Mouse (Mus musculus): ENCODE measurements around the gene Ube2d3.
"Not testable (repeated sequence)": the region's sequence is repeated elsewhere in the genome, so short reads cannot be mapped to it uniquely, and the experiment has no call there.

Ube2d3 gene

DNA sequence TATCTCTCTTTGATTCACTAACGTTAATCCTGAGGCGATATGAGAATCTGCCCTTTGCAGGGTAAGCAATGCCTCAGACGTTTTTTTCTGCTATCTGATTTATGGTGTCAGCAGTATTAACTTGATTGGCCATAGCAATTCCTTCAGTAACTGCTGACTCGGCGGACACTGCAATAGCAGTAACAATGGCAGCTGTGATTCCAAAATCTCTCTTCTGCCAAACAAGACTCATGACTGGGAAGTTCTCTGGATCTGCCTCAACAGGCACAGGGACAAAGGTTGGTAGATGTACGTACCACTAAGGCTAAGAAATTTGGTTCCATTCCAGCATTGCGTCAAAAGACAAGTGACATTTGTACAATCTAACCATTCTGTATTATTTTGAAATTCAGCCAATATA, 55.4 kb downstream of the Ube2d3 start:
- not testable (repeated sequence) for DNase-seq (ENCODE audit: low read depth)

DNA sequence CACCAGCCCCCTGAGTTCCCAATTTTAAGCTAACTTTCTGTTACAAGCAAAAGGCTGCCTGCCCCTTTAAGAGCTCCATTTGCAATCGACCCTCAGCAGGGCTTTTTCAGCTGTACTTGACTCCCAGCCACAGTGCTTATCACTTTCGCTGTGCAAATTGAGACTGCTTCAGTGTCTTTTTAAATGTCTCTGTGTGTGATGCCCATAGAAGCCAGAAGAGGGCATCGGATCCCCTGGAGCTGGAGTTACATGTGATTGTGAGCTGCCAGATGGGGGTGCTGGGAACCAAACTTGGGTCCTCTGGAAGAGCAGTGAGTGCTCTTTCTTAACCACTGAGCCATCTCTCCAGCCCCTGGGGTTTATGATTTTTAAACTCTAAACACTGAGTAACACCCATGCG, 60.0 kb downstream of the Ube2d3 start:
- not testable (repeated sequence) for DNase-seq (ENCODE audit: low read depth)

DNA sequence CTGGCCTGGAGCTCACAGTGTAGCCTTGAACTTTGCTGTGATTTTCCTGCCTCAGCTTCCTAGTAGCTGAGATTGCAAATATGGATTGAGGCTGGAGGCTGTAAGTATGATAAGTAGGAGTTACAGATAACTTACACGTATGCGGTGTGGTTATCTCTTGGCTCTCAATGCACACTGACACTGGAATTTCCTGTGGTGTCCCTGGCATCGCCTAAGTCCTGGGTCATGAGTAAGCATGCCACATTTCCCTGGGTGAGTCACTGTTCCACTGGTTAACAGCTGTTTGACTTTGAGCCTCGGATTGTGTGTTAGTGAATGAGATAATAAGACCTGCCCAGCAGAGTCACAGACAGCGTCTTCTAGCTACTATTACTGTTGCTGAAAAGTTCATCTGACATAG, 60.9 kb downstream of the Ube2d3 start:
- DNase-seq (ENCODE audit: low read depth) = no peak

DNA sequence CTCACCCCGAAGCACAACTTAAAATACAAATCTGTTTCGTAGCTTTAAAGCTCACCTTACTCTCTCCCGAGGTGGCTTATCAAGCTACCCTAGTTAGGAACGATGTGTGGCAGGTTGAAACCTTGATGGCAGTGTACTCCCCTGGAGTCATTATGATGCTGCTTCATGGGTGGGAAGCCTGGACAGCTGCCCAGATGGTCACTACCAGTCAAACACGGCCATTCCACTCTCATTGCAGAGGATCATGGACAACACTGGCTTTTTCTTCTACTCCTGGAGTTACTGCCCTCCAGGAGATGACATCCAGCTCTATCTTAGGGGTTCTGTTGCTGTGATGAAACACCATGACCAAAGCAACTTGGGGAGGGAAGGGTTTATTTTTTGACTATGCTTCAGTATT, 65.2 kb downstream of the Ube2d3 start:
- no peak for DNase-seq (ENCODE audit: low read depth)

DNA sequence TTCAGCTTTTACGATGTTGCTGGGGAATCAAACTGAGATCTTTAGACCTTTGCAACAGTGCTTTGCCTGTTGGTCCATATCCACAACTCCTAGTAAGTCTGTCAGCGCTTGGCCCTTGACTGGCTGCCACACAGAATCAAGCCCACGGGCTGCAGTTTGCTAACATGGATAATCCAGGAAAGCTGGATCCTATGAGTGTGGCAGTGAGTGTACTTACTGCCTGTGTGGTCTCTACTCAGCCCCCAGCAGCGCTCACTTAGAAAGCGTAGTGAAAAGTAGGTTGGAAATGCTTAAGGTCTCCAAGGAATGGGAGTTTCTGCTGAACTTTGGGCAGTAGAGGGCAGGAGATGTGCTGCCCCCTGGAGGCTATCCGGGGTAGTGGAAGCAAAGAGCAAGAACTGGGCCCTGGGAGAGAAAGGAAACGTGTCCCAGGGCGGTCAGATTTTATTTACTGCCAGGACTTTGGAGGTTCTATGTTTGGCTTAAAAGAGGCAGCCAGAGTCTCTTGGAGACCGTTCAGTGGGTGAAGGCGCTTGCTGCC, 67.5 kb downstream of the Ube2d3 start:
- DNase-seq (ENCODE audit: low read depth) = peak; percentile 82

DNA sequence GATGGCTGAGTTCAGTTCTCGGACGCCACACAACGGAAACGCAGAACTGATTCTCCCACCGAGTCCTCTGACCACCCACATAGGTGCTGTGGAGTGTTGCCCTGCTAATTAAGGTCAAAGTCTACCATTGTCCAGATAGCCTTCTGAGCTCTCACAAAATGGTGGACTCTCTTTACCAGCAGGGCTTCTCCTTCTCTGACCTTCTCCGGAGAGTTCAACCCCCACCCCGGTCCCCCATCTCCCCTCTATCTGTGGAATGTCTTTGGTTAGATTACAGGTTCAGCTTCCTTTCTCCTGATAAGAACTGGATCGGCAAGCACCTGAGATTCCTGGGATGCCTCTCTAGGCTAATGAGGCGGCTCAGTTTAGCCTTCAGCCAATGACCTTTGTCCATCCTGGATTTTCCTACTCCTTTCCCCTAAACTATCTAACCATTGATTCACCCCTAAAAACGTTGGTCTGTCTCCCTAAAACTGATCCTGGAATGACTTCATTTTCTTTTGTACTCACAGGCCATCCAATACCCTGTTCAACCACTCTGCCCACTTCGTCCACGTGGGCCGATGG, 68.0 kb downstream of the Ube2d3 start:
- no peak for DNase-seq (ENCODE audit: low read depth)

DNA sequence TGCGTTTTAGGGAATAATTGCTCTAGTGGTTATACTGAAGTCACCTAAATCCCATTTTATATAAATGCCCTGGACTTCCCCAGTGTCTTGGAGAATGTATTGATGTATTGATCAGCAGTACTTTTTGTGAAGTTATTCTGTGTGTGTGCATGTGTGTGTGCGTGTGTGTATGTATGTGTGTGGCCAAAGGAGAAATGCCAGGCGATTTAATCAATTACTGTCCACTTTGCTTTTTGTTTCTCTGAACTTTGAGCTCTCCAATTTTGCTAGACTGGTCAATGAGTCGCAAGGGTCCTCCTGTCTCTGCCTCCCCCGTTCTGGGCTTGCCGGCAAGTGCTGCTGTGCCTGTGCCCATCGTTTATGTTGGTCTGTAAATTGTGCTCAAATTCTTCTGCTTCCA, 69.6 kb downstream of the Ube2d3 start:
- DNase-seq (ENCODE audit: low read depth) = no peak

DNA sequence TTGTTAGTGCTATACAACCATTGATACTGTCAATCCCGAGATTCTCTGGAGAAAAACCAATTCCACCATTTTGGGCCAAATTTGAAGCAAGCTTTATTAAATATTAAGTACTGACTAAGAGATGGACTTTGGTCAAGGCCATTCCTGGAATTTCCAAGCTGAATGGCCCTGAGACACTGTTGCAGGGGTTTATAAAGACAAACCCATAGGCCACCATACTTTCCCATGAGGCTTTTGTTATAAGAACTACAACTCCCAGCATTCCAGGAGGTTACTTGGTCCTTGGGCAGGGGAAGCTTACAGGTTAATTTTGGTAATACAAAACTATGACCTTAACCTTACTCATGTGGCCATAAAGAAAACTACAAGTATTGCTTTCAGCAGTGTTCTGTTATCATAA, 70.2 kb downstream of the Ube2d3 start:
- DNase-seq (ENCODE audit: low read depth) = no peak

DNA sequence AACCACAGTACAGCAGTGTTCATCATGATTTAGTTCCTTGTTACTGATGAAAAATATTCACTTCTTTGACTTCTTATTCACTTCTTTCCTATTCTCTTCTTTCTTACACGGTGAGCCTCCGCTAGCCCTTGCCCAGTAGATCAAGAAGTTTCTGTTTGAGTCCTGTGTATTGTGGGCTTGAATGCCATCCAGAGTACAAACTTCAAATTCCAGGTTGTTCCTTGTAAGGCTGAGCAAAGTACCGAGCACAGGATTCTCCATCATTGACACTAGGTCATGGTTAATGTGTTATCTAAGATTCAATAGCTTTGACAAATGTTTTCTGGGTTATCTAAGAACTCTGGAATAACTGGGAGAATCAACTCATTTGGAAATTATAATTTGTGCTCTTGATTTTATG, 72.4 kb downstream of the Ube2d3 start:
- DNase-seq (ENCODE audit: low read depth) = no peak

DNA sequence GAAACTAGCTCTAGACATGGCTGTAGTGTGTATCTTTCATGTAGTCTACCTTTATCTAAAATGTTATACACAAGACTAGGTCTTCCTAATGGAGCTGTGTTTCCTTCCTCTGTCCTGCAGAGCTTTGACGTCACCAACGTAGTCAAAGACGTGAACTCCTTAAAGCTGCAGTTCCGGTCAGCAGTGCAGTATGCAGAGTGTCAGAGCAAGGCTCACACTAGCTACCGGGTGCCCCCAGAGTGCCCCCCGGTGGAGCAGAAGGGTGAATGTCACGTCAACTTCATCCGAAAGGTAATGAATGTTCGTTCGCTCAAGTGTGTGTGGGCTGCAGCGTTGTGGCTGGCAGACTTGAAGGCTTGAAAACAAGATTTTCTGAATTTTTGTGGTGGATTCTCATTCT, 73.7 kb downstream of the Ube2d3 start:
- DNase-seq (ENCODE audit: low read depth) = peak; percentile 42

DNA sequence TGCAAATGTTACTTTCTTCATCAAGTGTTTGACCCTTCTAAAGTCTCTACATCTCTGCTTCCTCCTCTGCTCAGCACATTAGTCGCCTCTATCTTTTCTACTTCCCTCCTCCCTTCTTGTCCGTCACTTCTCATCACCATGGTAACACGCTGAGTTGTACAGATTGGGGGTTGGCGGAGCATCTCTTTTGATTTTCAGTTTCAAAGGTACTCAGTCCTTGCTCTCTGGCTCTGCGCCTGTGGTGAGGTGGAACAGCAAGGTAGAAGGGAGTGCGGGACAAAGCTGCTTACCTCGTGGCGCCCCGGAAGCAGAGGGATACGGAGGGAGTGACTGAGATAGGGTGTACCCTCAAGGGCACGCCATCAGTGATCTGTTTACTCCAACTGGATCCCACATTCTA, 75.3 kb downstream of the Ube2d3 start:
- DNase-seq (ENCODE audit: low read depth) = peak; percentile 88

DNA sequence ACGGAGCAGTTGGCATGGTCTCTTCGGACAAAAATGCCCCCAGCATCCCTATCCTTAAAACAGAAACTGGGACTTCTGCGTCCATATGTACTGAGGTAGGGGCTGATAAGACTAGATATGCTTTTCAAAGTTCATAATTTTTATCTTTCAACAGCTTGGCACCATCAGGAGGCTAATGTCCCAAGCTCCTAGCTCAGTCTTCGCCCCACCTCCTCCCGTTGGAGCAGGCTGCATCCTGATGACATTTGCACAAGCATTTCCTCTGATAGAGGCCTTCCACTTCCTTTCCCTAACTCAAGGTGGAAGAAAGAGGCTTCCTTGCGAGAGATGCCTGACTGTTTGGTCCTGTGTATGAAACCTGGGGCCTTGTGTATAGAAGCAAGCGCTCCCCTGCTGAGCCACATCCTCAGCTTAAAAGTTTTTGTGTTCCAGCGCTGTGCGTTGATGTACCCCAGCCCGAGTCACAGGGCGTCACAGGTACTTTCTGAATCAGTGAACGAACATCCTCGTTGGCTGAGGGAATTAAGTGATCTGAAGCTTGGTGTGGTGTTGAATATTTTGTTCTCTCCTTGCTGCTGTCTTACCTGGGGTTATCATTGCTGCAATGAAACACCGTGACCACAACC, 76.0 kb downstream of the Ube2d3 start:
- peak; percentile 81 for DNase-seq (ENCODE audit: low read depth)

DNA sequence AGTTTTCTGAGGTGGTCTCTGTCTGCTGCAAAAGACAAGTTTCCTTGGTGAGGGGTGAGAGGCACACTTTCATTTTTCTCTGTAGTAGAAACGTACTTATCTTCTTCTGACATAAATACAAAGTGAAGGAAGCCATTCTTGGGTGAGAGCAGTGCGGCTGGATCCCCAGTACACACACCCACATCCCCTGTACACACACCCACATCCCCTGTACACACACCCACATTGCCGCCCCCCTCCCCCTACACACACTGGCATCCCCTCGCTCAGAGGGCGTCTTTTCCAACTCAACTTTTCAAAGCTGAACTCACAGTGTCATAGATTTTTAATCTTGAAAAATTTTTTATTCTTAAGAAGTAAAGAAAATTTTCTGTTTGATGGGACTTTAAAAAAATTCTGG, 77.3 kb downstream of the Ube2d3 start:
- peak; percentile 60 for DNase-seq (ENCODE audit: low read depth)

DNA sequence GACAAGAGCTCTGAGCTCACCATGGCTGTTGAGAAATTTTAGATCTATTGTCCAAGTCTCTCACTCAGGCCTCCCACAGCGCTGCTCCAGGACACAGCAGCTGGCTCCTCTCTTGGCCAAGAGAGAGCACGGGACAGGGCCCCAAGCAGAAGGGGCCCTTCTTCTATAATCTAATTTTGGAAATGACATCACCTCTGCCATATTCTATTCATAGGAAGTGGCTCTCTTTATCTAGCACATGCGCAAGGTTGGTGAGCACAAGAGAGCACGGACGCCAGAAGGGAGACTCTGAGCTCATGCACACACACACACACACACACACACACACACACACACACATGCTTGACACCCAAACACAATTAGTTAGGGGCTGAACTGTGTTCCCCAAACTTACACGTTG, 78.9 kb downstream of the Ube2d3 start:
- peak; percentile 67 for DNase-seq (ENCODE audit: low read depth)
